Mouse (Mus musculus) telencephalon, adult 2 months (tissue): ENCODE measurements around the gene Flna.
A peak's percentile ranks its signal among the peaks of the same experiment; 100 is the strongest.
"Not testable (repeated sequence)": the region's sequence is repeated elsewhere in the genome, so short reads cannot be mapped to it uniquely, and the experiment has no call there.

Experiments
- DNase-seq: peaks from one replicate; pipeline ENCODE4 v3.0.0-alpha.2; 2011; ENCODE audit warnings: low read depth, low spot score

The Flna gene

GRCm38 (mm10) chrX:74246213-74246681 is 3.4 kb downstream of the Flna start:
- DNase-seq = peak; percentile 84

GRCm38 (mm10) chrX:74245687-74246086 is 3.9 kb downstream of the Flna start:
- DNase-seq = no peak

- DNase-seq = no peak
Measured at GRCm38 (mm10) chrX:74245107-74245506, 4.5 kb downstream of the Flna start.

- DNase-seq = no peak
Measured at GRCm38 (mm10) chrX:74244614-74245083, 5.0 kb downstream of the Flna start.

- DNase-seq = no peak
Measured at GRCm38 (mm10) chrX:74243807-74244206, 5.8 kb downstream of the Flna start.

GRCm38 (mm10) chrX:74243396-74243795 is 6.2 kb downstream of the Flna start:
- no peak for DNase-seq

- DNase-seq = no peak
Measured at GRCm38 (mm10) chrX:74240332-74240731, 9.3 kb downstream of the Flna start.

GRCm38 (mm10) chrX:74233196-74233595 is 16.4 kb downstream of the Flna start:
- no peak for DNase-seq

GRCm38 (mm10) chrX:74230038-74230437 is 19.6 kb downstream of the Flna start:
- DNase-seq = no peak

GRCm38 (mm10) chrX:74220099-74220498 is 29.5 kb downstream of the Flna start:
- not testable (repeated sequence) for DNase-seq

- no peak for DNase-seq
Measured at GRCm38 (mm10) chrX:74219449-74219848, 30.2 kb downstream of the Flna start.

GRCm38 (mm10) chrX:74218496-74218895 is 31.1 kb downstream of the Flna start:
- DNase-seq = no peak

- DNase-seq = no peak
Measured at GRCm38 (mm10) chrX:74203556-74203955, 46.1 kb downstream of the Flna start.

- DNase-seq = no peak
Measured at GRCm38 (mm10) chrX:74176959-74177358, 72.7 kb downstream of the Flna start, which contains the start of gene Tktl1. TSS of gene Tktl1 (plus strand) at chrX:74177259.
